Mouse (Mus musculus): ENCODE measurements around the gene Myo1b. TPM values are rescaled to one million over a fixed set of nuclear protein-coding genes. Genes with fewer than 3 reads are reported as not detected.

The Myo1b gene
- polyA plus RNA-seq, 1 experiment from 2014 or later = 114 TPM

DNA sequence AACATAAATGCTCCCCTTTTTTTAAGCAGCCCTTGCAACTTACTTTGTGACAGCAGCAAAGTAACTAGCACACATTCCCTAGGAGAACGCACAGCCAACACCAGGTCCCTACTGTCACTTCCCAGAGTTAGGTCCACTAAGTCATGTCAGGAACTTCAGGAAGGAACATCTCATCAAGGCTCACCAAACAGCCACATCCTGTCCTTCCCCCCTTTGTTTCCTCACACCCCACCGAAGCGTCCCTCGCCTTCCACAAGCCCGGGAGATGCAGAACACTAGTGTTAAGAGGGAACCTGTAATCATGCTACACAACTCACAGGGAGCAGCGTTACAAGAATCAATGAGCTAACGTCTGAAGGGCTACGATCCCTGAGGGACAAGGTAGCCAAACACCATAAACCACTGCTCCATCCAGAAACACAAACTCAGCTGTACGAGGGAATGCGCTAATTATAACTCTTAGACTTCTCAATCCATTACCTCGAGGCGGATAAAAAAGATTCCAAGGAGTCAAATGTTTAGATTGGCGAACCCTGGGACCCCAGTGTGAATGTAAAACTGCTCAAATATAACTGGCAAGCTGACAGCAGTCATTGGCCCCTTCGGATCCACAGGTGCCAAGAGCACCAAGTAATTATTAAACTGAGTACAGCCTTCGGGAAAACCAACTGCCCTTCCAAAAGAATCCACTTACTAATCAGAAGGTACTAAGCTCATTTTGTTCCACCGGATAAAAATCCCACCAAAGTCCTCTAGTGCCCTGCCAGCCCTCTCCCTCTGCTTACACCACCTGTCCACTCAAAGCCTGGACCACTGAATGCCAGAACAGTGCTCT is 22.1 kb downstream of the Myo1b start:
- Histone ChIP-seq H3K4me1 (ENCODE audit: control insufficient read depth, insufficient read depth, low read length) (no peaks in the 10 kb centered on the region), H3K9me3 (replicated peaks; ENCODE audit: control insufficient read depth, low read length) (no peaks in the 10 kb centered on the region), H3K36me3 (replicated peaks; ENCODE audit: control insufficient read depth, insufficient read depth, low read depth, low read length) (no peaks in the 10 kb centered on the region), H3K27me3 (ENCODE audit: control insufficient read depth, insufficient read depth, low read length) (no peaks in the 10 kb centered on the region), H3K9ac (replicated peaks; ENCODE audit: low read length) (no peak overlapping the region), H3K4me3 (ENCODE audit: low read depth, low read length) (no peak overlapping the region), H3K4me2 (ENCODE audit: low read depth, low read length) (no peak overlapping the region), H3K27ac (replicated peaks; ENCODE audit: low read depth, low read length) (no peak overlapping the region)
- 78% methylated on average over 16 of the region's 16 CpGs for WGBS
- ATAC-seq (replicated peaks; ENCODE audit: insufficient number of reproducible peaks, low FRiP score, low TSS enrichment, low read depth) (no peak), DNase-seq (ENCODE audit: low spot score) (no peak)

DNA sequence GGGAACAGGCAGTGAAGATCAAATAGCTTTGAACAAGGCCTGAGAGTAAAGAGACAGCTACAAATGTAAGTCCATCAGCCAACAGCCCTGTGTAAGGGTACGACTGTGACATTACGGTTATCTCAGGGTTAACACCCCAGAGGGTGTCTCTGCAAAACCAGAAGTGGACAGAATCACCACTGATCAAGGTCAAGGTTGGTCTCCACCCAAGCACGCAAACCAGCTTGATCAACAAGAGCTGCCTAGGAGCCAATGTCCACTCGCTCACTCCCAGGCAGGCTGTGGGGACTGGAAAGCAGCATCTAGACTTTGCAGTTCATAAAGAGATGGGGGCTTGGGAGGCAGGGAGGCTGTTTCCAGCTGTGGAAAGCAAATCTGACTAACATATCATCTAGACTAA is 23.9 kb downstream of the Myo1b start:
- Histone ChIP-seq H3K9me3 (replicated peaks; ENCODE audit: control insufficient read depth, low read length) (no peaks in the 10 kb centered on the region), H3K4me2 (ENCODE audit: low read depth, low read length) (no peak overlapping the region), H3K4me1 (ENCODE audit: control insufficient read depth, insufficient read depth, low read length) (peaks cover 3% of the 10 kb centered on the region), H3K27ac (replicated peaks; ENCODE audit: low read depth, low read length) (no peak overlapping the region), H3K4me3 (ENCODE audit: low read depth, low read length) (no peak overlapping the region), H3K36me3 (replicated peaks; ENCODE audit: control insufficient read depth, insufficient read depth, low read depth, low read length) (no peaks in the 10 kb centered on the region), H3K27me3 (ENCODE audit: control insufficient read depth, insufficient read depth, low read length) (no peaks in the 10 kb centered on the region), H3K9ac (replicated peaks; ENCODE audit: low read length) (no peak overlapping the region)
- no peak for DNase-seq (ENCODE audit: low spot score)
- 95% methylated on average over 4 of the region's 4 CpGs for WGBS
- ATAC-seq (replicated peaks; ENCODE audit: insufficient number of reproducible peaks, low FRiP score, low TSS enrichment, low read depth) = no peak

DNA sequence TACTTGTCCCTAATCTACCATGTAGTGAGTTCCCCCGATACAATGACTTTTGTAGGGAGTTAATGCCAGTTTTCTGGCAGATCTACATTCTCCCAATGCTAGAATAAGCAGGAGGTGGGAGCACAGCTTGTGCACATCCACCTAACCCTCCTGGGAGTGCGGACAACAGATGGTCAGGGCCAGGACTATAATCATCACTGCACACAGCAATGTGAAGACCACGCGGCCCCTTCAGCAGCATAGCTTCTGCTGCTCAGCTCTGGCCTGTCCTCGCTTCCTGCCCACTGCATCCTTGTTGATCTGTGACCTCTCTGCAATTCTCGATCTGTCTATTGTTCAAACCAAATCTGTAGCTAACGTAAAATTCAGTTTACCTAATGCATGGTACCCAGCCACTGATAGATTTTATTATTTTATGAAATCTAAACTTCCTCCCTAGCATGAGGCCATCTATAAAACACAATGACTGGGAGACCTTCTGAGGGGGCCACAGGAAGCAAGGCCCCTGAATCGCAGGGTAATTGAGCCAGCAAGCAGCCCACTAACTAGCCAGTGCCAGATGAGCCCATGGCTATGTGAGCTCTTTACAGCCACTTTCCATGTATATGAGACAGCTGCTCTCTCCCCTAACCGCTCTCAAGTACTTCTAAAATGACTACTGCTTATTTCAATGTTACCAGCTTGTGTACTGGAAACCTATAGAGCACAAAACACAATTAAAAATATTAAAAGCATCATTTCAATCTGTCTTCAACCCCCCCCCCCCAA is 27.6 kb downstream of the Myo1b start:
- H3K27ac ChIP-seq (replicated peaks; ENCODE audit: low read depth, low read length) = no peak overlapping the region

DNA sequence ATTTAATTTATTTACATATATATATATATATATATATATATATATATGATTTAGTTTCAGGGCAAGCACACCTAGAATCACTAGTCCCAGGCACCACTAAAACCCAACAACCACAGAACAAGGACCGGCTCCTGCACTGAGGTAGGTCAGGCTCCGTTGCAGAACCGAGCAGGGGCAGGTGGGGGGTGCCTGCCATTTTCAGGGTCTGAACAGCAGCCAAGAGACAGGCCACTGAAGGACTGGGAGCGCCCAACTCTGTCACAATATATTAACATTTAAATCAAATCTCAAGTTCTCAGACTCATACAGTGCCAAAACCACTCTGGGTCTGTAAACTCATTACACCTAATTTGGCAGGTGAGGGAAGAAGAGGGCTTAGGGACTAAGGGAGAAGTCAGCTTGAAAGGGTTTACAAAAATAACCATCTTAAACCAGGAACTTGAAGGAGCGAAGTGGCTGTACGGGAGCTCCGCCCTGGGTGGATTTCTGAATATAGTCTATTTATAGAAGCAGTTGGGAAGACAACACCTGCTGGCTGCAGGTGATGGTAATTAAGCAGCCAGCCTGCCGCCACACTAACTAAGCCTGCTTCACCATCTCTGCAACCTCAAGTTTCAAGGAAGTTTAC is 30.4 kb downstream of the Myo1b start:
- WGBS = 81% methylated on average over 8 of the region's 8 CpGs
- DNase-seq (ENCODE audit: low spot score) = no peak

More for the DNA sequence above, 27.6 kb downstream of the Myo1b start:
- Histone ChIP-seq H3K4me1 (ENCODE audit: control insufficient read depth, insufficient read depth, low read length) (peaks cover 3% of the 10 kb centered on the region), H3K9ac (replicated peaks; ENCODE audit: low read length) (no peak overlapping the region), H3K4me3 (ENCODE audit: low read depth, low read length) (no peak overlapping the region), H3K27me3 (ENCODE audit: control insufficient read depth, insufficient read depth, low read length) (no peaks in the 10 kb centered on the region), H3K4me2 (ENCODE audit: low read depth, low read length) (no peak overlapping the region), H3K9me3 (replicated peaks; ENCODE audit: control insufficient read depth, low read length) (no peaks in the 10 kb centered on the region), H3K36me3 (replicated peaks; ENCODE audit: control insufficient read depth, insufficient read depth, low read depth, low read length) (no peaks in the 10 kb centered on the region)
- DNase-seq (ENCODE audit: low spot score) = no peak
- WGBS = 66% methylated on average over 9 of the region's 9 CpGs
- ATAC-seq (replicated peaks; ENCODE audit: insufficient number of reproducible peaks, low FRiP score, low TSS enrichment, low read depth) = peak; percentile 64; the same call in 1 of the 2 replicates

DNA sequence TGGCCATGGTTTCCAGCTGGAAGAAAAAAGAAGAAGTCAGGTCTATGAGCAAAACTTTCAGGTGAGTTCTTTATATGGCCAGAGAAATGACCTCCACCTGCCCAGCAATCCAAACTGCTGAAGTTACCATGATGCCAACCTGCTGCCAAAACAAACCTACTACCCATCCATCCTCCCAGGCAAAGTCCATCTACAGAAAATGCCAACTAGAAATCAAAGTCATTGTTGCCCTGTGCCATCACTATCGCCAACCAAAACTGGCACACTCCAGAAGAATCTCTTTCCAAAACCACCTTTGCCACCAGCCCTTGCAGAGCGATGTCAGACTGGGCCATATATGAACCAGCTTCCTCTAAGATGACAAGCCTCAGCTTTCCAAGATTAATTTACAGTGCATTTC is 32.7 kb downstream of the Myo1b start:
- Histone ChIP-seq H3K36me3 (replicated peaks; ENCODE audit: control insufficient read depth, insufficient read depth, low read depth, low read length) (no peaks in the 10 kb centered on the region), H3K27ac (replicated peaks; ENCODE audit: low read depth, low read length) (no peak overlapping the region), H3K27me3 (ENCODE audit: control insufficient read depth, insufficient read depth, low read length) (no peaks in the 10 kb centered on the region), H3K4me1 (ENCODE audit: control insufficient read depth, insufficient read depth, low read length) (peaks cover 1% of the 10 kb centered on the region), H3K9ac (replicated peaks; ENCODE audit: low read length) (no peak overlapping the region), H3K4me2 (ENCODE audit: low read depth, low read length) (no peak overlapping the region), H3K4me3 (ENCODE audit: low read depth, low read length) (no peak overlapping the region), H3K9me3 (replicated peaks; ENCODE audit: control insufficient read depth, low read length) (no peaks in the 10 kb centered on the region)
- DNase-seq (ENCODE audit: low spot score) = no peak
- ATAC-seq (replicated peaks; ENCODE audit: insufficient number of reproducible peaks, low FRiP score, low TSS enrichment, low read depth) = no peak
- WGBS = 94% methylated on average over 2 of the region's 2 CpGs

More for the DNA sequence above, 30.4 kb downstream of the Myo1b start:
- ATAC-seq (replicated peaks; ENCODE audit: insufficient number of reproducible peaks, low FRiP score, low TSS enrichment, low read depth) = no peak
- no peak overlapping the region for H3K4me3 ChIP-seq (ENCODE audit: low read depth, low read length)
- H3K4me1 ChIP-seq (ENCODE audit: control insufficient read depth, insufficient read depth, low read length) = peaks cover 3% of the 10 kb centered on the region
- H3K36me3 ChIP-seq (replicated peaks; ENCODE audit: control insufficient read depth, insufficient read depth, low read depth, low read length) = no peaks in the 10 kb centered on the region
- H3K27ac ChIP-seq (replicated peaks; ENCODE audit: low read depth, low read length) = no peak overlapping the region
- no peak overlapping the region for H3K9ac ChIP-seq (replicated peaks; ENCODE audit: low read length)
- H3K4me2 ChIP-seq (ENCODE audit: low read depth, low read length) = no peak overlapping the region
- no peaks in the 10 kb centered on the region for H3K9me3 ChIP-seq (replicated peaks; ENCODE audit: control insufficient read depth, low read length)
- no peaks in the 10 kb centered on the region for H3K27me3 ChIP-seq (ENCODE audit: control insufficient read depth, insufficient read depth, low read length)

DNA sequence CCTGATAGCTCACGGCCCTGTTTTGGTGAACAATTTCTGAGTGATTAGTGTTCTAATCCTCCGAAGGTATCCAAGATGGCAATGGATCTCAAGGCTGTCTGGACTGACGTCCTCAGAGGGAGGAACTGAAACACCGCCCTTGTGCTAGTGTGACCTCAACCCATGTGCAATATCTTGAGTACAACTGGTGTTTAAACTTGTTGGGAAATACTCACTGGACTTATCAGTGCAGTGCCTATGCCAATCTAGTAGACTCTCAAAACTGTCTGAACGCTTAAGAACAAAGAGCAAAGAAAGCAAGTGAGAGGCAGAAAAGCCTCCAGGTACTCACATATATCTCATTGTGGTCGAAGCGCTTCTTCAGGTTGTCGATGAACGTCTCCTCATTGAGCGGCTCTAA is 33.1 kb downstream of the Myo1b start:
- no peak overlapping the region for H3K9ac ChIP-seq (replicated peaks; ENCODE audit: low read length)
- H3K4me3 ChIP-seq (ENCODE audit: low read depth, low read length) = no peak overlapping the region
- no peak overlapping the region for H3K27ac ChIP-seq (replicated peaks; ENCODE audit: low read depth, low read length)
- DNase-seq (ENCODE audit: low spot score) = no peak
- H3K36me3 ChIP-seq (replicated peaks; ENCODE audit: control insufficient read depth, insufficient read depth, low read depth, low read length) = no peaks in the 10 kb centered on the region
- H3K27me3 ChIP-seq (ENCODE audit: control insufficient read depth, insufficient read depth, low read length) = no peaks in the 10 kb centered on the region
- WGBS = 96% methylated on average over 10 of the region's 10 CpGs
- ATAC-seq (replicated peaks; ENCODE audit: insufficient number of reproducible peaks, low FRiP score, low TSS enrichment, low read depth) = no peak
- H3K4me1 ChIP-seq (ENCODE audit: control insufficient read depth, insufficient read depth, low read length) = no peaks in the 10 kb centered on the region; the same call in none of the 2 replicates
- H3K4me2 ChIP-seq (ENCODE audit: low read depth, low read length) = no peak overlapping the region
- H3K9me3 ChIP-seq (replicated peaks; ENCODE audit: control insufficient read depth, low read length) = no peaks in the 10 kb centered on the region

DNA sequence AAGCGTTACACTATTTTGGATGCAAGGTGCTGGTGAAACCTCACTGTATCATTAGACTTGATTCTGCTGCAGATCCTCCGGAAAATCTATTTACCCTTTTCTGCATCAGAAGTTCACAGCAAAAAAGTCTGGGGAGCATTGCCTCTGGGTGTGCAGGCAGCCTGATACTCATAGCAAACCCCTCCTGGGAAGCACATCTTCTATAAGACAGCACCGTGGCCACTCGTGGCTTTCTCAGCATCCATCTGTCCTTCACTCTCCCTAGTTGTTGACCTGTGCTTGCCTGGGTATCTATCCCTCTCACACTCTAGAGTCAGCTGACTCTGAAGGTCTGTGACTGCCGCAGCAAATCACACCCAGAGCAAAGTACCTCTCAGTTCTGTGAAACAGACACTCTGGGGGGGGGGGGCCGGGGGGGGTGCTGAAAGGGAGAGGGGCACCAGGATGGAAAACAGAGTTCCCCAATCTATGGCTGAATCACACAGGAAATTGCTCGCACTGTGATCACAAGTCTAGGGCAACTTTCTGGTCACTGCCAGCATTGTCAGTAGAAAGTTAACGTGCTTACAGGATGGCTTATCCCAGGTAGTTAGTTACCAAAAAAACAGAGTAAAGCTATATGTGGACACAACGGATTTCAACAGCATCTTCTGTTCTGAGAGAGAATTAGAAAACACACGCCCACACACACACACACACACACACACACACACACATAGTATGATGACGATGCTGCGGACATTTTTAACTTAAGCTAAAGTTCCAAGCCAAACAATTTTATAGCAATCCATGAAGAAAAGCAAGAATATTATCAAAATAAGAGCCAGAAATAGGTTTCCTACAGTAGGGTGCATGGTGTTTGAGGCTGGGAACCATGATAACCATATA is 35.7 kb downstream of the Myo1b start:
- WGBS = 63% methylated on average over 11 of the region's 12 CpGs

More for the DNA sequence above, 35.7 kb downstream of the Myo1b start:
- H3K4me2 ChIP-seq (ENCODE audit: low read depth, low read length) = no peak overlapping the region
- no peaks in the 10 kb centered on the region for H3K36me3 ChIP-seq (replicated peaks; ENCODE audit: control insufficient read depth, insufficient read depth, low read depth, low read length)
- H3K27ac ChIP-seq (replicated peaks; ENCODE audit: low read depth, low read length) = no peak overlapping the region
- H3K9me3 ChIP-seq (replicated peaks; ENCODE audit: control insufficient read depth, low read length) = no peaks in the 10 kb centered on the region
- H3K27me3 ChIP-seq (ENCODE audit: control insufficient read depth, insufficient read depth, low read length) = no peaks in the 10 kb centered on the region
- H3K4me3 ChIP-seq (ENCODE audit: low read depth, low read length) = no peak overlapping the region
- no peak overlapping the region for H3K9ac ChIP-seq (replicated peaks; ENCODE audit: low read length)
- ATAC-seq (replicated peaks; ENCODE audit: insufficient number of reproducible peaks, low FRiP score, low TSS enrichment, low read depth) (no peak), DNase-seq (ENCODE audit: low spot score) (no peak)
- no peaks in the 10 kb centered on the region; the same call in none of the 2 replicates for H3K4me1 ChIP-seq (ENCODE audit: control insufficient read depth, insufficient read depth, low read length)

Data from embryonic facial prominence, embryonic 11.5 days (tissue).